Mouse (Mus musculus): Measurements from ENCODE around the gene Rubcn.

GRCm38 (mm10) chr16:32805151-32805550 is 72.4 kb downstream of the Rubcn start:
- TF ChIP-seq POLR2A (IDR thresholded peaks at IDR 0.05; ENCODE audit: low read depth, low read length) (no peak), CTCF (IDR thresholded peaks at IDR 0.05; ENCODE audit: extremely low read depth, insufficient read length, insufficient replicate concordance, low read depth, low read length) (no peak)
